Mouse (Mus musculus) 416B (cell line): ENCODE data around the gene Mrps14.

ENCODE experiments used
- DNase-seq: peaks from one replicate; pipeline ENCODE4 v3.0.0; 2011; ENCODE audit warnings: low read depth

Mrps14 gene

DNA sequence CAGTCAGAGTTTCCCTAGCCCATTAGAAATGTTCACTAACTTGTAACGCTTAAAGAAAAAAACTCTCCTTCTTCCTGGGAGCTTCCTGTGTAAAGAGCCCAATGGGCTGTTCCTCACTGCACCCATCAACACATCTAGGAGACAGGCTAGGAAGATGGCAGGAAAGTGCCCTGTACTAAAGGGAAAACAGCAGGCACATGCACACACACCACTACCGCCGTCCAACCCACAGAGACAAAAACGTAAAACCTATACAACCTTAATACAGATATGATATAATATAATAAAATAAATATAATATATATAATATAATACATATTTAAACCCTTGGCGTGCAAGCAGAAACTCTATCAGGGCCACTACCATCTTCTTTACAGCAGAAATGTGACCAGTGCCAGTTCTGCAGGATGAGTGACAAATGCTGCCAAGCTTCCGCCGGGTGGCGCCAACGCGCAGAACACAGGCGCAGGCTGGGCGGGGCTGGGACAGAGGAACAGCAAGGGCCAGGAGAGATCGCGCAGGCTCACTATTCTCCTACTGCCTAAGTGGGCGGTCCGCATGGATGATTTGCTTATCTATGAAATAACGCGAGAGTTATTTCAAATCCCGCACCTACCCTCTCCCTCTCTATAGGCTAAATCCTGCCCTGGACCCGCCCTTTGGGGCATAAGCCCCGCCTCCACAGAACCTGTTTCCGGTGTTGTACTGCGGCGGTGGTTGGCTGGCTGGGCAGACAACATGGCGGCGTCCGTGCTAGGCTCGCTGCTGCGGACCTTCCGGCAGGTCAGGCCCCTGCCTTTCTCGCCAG, at the start of gene Mrps14:
Gene Mrps14, plus strand, starts transcription at position 687 of the 808 bp plus-strand sequence.
- peak; percentile 100 for DNase-seq

DNA sequence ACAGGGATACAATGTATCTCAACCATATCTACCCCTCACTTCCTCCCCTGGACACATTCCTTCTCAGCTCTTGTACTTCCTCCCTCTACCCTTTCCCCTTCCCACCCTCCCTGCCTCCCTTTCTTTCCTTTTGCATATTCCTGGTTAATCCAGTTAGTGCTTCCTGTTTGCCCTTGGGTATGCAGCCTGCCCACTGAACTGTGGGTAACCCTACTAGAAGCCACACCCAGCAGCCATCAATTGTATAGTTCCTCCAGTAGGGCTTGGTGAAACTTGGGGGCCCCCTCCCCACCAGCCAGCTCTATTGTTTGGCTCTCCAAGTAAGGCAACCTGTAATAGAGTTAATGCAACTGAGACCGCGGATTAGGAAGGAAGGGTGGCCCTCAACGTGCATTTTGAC, 49.4 kb upstream of the Mrps14 start:
- DNase-seq, result no peak

DNA sequence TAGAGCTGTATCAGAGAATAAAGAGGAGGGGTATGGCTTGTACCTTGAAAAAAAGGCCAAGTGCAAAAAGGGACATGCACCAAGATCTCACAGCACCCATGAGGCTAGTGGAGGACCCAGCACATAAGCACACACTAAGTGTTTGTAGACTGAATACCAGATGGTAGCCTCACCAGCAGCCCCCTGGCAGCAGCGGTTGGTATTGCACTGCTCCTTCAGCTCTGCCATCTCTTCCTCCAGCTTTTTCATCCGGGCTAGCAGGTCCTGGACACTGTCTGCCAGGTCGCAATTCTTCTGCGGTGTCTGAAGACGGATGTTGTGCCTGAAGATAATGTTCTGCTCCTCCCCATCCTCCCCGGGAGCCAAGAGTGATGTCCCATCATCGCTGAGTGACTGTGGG, 47.7 kb upstream of the Mrps14 start:
- DNase-seq, result no peak

DNA sequence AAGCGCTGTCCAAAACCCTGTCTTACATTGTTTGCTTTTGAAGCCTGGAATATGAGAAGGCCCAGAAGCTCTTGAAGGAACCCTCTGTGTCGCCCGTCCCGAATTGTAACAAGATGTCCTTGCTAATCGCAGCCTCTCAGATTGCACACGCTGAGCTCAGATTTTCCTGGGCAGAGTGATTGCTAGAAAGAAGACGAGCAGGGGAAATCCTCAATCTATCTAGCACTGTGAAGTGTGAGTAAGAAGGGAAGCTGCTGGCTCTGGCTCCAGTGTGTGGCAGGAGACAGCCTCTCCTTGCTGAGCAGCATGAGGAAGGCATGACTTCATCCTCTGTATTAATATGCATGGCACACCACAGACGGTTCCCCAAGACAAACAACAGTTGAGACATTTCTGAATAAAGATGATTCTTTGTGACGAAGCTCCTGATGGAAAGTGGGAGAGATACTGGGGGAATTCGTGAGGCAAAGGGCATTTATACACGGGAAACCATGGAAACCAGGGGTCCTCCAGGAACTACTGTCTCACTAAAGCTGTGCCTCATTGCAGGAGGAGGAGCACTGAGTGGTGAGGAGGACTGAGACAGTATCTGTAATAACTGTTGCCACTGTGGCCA, 45.6 kb upstream of the Mrps14 start:
- DNase-seq, result no peak

DNA sequence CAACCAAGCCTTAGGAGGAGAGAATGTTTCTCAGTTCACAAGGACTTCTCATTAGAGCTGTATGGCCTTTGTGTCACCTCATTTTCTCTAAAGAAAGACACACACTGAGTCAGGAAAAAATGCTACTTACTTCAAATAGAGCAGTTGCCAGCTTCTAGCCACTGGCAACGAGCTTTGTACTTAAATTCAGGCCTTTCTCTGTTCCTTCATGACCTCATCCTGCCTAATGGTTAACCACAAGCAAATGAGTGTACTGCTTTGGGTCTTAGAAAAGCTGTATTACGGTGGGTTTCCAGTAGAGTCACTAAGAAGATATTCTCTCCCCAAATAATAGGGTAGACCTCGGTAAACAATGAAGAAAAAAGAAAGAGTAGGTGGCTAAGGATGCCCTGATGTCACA, 44.3 kb upstream of the Mrps14 start:
- DNase-seq, result peak; percentile 14

DNA sequence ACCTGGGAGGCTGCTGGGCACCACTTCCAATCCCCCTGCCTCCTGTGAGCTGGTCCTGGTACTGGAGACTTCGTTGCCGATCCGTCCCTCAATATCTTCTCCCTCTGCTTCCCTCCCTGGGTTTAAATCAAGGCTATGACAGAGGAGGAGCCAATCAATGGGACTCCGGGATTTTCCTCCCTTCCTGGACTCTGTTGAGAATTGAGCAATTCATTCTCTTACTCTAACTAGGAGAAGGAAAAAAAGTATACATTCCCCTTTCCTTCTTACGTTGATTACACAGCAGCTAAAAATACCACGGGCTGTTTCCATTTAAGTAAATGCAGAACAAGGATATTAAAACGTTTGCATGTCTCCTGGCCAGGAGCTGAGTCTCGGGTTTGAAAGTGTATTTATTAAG, 41.5 kb upstream of the Mrps14 start, which contains the start of gene Tnn:
Gene Tnn, minus strand, starts transcription at position 101 of the 400 bp plus-strand sequence.
- DNase-seq, result no peak

DNA sequence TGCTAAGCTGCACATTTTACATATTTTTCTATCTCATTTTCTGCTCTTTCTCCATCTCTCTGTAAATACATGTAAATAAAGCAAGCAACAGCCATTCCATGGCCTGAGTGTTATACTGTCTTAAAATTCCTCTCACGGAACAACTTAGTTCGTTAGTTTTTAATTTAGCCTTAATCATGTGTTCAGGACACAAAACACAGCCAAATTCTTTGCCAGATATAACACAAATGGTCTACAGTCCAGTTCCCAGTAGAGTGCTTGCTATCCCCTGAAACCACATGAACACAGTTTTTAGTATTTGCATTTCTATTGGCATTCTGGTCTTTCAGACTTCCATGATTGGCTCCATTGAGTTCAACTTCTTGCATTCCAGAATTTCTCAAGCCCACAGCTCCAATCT, 36.8 kb upstream of the Mrps14 start:
- no peak for DNase-seq

DNA sequence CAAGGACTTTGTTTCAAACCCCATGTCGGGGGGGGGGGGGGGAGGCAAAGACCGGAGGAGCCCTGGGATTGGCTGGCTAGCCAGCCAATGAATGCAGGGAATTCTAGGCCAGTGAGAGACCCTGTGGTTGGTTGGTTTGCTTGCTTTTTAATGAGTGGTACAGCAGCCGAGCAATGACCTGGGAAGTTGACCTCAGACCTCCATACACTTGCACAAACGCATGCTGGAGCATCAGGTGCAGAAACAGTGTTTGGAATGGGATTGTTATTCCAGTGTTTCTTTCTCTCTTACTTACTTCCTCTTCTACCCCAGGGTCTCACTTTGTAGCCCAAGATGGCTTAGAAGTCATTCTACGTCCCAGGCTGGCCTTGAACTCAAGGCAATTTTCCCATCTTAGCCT, 28.4 kb upstream of the Mrps14 start:
- no peak for DNase-seq

DNA sequence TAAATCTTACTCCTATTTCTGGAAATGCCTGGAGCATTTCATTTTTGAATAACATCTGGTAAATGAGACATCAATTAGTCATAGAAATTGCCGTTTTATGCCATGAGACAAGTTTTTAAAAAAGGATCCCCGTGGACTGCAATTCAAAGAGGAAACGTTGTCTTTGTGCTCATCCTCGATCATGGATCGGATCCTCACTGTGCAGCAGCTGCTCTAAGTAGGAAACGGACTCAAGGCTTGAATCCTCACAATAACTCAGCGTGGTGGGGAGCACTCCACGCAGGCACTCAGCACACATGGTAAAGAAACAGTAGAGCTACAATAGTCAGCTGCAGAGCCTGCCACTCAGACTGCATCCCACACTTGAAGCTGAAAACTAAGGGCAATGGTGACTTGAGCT, 18.1 kb upstream of the Mrps14 start:
- no peak for DNase-seq

DNA sequence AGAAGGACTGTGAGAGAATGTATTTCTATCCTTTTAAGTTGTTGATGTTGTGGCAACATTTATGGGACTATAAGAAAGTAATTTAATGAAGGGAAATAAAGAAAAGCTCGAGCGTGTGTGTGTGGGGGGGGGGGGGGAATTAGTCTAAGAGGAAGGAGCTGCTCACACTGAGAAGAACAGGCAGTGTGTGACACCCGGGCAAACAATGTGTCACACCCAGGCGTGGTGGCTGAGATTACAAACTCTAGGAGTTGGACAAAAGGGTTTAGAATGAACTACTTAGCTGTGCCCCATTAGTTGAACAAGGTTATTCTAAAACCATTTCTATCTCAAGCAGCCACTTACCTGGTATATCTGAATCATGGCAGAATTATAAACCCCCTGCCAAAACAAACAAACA, 13.8 kb upstream of the Mrps14 start:
- DNase-seq, result no peak

DNA sequence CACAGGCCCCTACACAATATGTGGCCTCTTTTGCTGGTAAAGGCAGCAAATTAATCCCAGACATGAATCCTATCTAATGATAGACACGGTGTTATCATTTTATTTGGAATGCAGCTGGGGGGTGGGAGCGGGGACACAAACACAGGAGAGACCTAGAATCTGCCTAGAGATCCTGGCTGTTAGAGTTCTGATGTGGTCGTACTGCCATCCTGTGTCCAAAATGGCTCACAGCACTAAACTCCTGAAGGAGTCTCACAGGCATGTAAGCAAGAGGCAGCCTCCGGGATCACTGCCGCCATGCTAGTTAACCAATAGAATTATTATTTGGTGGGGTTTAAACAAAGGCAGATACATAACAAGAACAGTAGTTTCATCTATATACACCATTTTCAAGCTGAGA, 10.5 kb upstream of the Mrps14 start:
- peak; percentile 46 for DNase-seq

DNA sequence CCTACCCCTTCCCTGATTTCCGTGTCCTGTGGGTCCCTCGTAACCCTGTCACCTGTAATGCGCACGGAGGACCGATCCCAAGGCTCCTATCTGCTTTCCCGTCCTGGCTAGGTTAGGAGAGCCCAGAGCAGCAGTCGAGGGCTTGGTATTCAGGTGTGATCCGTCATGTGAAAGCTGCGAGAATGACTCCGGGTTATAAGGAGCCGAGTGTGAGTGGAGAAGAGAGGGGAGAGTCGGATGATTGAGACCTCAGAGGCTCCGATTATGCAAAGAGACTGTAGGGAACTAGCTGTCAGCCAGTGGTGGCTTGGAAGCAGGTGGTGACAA, 285 bp downstream of the Mrps14 start:
- DNase-seq, result no peak

DNA sequence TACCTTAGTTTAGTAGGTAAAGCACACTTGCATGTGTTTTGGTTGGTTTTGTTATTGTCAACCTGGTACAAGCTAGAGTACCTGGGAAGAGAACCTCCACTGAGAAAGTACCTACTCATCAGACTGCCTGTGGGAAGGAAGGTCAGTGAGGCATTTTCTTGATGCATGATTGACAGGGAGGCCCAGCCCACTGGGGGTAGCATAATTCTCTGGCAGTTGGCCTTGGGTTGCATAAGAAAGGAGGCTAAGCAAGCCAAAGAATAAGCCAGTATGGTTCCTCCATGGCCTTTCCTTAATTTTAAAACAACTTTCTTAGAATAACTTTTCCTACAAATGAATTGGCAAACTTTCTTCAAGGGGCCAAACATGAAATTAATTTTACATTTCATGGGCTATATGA, 10.5 kb downstream of the Mrps14 start:
- DNase-seq, result no peak

DNA sequence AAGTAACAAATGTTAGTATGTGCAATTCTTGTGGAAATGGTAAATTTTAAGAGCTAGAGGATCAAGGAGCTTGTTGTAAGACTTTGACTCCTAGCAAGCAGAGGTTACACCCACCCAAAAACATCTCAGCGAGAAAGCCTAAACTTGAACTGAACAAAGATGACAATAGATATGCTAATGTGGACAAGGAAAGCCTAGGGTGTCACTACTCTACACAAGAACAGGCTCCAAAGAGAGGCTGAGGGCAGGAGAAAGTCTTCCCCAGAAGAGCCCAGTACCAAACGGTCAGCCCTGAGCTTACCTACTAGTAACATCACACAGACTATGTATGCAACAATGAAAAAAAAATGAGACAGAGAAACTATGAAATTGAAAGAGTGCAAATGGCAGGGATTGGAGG, 14.8 kb downstream of the Mrps14 start:
- no peak for DNase-seq

DNA sequence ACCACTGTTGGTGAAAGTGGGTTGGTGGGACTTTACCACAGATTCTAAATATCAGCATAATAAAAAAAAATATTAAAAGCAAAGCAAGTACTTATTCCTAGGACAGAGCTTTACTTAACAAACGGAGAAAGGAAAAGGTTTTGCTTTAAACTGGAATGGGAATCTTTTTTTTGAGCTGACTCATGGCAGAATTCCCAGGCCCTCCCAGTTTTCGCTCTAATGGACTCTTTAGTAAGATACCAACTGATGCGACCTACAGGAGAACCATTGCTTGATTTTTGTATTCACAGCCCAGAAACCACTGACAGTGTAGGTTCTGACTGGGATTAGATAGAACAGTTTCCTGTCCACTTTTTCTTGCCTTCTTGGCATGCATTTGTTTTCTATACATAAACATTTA, 15.6 kb downstream of the Mrps14 start:
- no peak for DNase-seq

DNA sequence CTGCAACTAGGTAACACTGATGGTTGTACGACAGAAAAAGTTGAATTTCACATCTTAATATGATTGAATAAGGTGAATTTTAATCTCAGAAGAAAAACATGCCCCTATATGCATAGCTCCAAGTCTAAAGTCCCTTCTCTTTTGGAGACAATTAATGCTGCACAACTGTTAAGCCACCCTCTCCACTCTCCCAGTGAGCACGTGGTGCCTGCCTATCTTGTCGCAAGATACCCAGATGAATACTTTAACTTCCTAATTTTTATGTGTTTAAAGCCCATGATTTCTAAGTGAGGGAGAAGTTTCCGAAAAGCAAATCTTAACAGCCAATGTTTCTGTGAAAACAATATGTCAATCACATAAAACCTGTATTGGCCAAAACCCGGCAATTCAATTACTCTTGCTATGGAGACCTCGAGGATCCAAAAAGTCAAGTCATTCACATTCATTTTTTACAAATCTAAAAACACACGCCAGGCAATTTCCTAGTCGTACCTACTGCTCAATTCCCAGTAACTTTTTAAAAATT, 16.6 kb downstream of the Mrps14 start:
- no peak for DNase-seq

DNA sequence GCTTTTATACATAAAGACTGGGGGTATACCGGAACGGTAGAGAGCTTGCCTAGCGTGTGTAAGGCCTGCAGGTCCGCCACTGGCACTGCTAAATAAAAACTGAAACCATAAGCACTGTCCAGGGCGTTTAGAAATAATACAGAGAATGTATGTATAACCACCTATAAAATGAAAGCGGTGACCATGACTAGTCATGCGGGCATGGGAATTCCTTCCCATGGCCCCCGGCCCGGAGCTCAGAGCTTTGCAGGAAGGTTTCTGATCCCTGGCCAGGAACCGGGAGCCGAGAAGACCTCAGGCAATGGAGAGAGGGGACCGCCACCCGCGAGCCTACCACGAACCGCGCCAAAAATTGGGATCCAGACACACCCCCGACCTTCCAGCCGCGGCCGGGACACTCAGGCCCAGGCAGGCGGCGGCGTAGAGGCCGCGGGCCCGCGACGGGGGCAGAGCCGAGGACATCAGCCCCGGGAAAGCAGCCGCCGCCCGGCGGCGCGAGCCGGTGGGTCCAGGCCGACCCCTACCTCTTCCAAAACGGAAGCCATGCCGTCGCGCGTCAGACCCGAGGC, 17.2 kb downstream of the Mrps14 start:
- DNase-seq, result peak; percentile 70

DNA sequence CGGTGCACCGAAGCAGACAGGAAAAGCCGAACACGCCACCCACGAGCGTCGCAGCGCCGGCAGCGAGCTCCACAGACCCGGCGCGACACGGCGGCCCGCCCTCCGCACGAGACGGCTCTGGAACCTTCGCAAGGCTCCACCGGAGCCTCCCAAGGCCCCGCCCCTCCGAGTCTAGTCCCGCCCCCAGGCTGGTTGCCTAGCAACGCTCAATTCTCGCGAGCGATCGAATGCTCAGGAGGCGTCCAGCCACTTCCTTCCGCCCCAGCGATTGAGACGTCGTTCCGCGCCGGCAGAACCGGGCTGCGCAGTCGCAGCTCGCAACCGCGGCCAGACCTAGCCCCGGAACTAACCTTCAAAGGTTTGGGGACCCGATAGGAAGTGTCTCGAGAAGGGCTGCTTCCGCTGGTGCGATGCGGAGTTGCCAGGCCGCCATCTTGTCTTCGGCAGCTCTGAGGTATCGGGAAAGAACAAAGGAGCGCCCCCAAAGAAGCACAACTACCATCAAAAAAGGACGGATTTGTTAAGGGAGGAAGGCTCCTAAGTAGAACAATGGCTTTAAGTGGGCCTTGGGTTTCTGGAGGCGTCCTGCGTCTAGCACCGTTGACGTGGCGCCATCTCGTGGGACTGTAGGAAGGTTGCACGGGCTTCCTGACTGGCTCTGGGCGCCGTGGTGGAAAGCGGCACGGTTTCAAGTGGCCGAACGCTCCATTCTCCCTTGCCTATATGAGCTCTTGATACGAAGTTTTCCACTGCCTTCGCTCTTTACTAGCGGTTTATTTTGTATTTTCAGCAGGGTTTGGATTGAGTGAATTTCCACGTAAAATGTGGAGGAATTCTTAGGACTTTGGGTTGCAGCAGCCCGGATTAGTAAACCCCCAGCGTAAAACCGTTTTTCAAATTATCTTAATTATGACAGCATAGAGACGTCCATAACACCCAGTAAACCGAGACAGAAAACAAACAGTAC, 18.0 kb downstream of the Mrps14 start, which contains the start of gene Cacybp:
Gene Cacybp, minus strand, starts transcription at position 173 of the 967 bp plus-strand sequence.
- DNase-seq, result peak; percentile 99

DNA sequence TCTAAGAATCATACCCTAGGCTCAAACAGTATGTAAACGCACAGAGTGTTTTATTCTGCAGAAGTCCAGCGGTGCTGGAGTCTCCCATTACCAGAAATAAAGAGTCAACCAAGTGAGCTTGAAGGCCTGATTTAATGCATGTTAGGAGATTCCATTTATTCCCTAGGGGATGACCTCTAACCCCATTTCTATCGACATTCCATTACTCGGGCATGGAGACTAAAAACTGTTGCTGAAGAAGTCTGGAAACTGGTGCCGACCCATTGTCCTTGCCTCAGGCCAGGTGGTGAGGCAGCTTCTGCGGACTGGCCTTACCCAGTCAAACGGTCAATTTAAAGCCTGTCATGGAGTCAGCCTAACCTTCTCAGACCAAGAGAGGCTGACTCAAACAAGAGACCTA, 19.2 kb downstream of the Mrps14 start:
- no peak for DNase-seq

DNA sequence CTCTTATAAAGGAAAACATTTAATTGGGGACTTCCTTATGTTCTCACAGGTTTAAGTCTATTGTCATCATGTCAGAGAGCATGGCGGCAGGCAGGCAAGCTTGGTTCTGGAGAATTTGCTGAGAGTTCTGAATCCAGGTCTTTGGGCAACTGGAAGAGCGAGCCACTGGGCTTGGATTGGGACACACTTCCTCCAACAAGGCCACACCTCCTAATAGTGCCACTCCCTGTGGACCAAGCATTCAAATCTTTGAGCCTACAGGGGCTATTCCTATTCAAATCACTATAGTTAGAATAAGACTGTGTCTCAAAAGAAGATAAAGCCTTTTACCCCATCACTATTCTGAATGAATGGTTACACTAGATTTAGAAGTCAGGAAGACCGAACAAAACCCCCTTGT, 22.9 kb downstream of the Mrps14 start:
- no peak for DNase-seq

DNA sequence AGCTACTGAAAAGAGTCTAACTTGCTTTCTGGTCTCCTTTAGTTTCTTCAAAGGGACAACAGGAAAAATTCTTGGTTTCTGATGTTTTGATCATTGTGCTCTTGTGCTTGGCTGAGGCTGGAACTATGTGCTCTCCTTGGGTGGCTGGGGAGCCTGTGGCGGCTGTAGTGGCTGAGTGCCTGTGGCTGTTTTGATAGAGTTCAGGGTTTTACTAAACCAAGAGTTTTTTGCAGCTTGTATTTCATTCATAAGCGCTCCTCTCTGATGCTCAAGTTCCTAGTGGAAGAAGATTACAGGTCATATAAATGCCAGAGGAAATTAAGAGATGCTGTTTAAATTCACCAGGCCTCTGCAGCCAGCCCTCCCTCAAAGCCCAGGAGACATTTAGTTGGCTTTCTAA, 29.1 kb downstream of the Mrps14 start:
- no peak for DNase-seq

DNA sequence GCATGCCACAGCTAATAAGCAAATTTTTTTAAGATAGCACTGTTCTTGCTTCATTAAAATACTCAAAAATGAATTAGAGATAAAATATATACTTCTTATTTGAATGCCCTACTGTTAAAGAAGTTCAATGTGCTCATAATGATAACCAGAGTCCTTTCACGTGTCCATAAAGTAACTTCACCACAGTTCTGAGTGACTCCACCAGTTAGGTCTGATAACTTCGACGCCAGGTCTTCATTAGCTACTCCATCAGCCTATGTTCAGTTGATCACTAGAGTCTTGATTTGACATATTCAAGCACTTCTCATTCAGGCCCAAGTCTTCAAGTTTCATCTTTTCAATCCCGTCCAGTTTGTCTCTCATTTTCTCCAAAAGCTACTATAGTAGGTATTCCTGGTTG, 32.2 kb downstream of the Mrps14 start:
- no peak for DNase-seq
